Mouse (Mus musculus): ENCODE measurements around the gene Ubr4.
"Not testable (repeated sequence)": the region's sequence is repeated elsewhere in the genome, so short reads cannot be mapped to it uniquely, and the experiment has no call there.

The Ubr4 gene

GRCm38 (mm10) chr4:139483461-139484105 lies 131.2 kb downstream of the Ubr4 start:
- in situ Hi-C loops (cut with MboI, MseI), result no loop called here

- in situ Hi-C loops (cut with MboI, MseI), result no loop called here
Observed at GRCm38 (mm10) chr4:139484496-139484895, 132.1 kb downstream of the Ubr4 start.

- in situ Hi-C loops (cut with MboI, MseI), result no loop called here
Observed at GRCm38 (mm10) chr4:139487085-139487484, 134.7 kb downstream of the Ubr4 start.

- in situ Hi-C loops (cut with MboI, MseI), result no loop called here
Observed at GRCm38 (mm10) chr4:139488325-139488724, 135.9 kb downstream of the Ubr4 start.

GRCm38 (mm10) chr4:139489946-139490345 lies 137.5 kb downstream of the Ubr4 start:
- in situ Hi-C loops (cut with MboI, MseI), result no loop called here

GRCm38 (mm10) chr4:139490413-139491055 lies 138.1 kb downstream of the Ubr4 start:
- in situ Hi-C loops (cut with MboI, MseI), result no loop called here

- in situ Hi-C loops (cut with MboI, MseI), result no loop called here
Observed at GRCm38 (mm10) chr4:139491541-139492170, 139.2 kb downstream of the Ubr4 start.

GRCm38 (mm10) chr4:139492258-139492833 lies 139.9 kb downstream of the Ubr4 start:
- in situ Hi-C loops (cut with MboI, MseI), result no loop called here

- in situ Hi-C loops (cut with MboI, MseI), result no loop called here
Observed at GRCm38 (mm10) chr4:139493227-139494025, 141.0 kb downstream of the Ubr4 start.

- in situ Hi-C loops (cut with MboI, MseI), result loop anchor here (5.0 to 25.0 kb wide), 2 partner anchors 111 to 361 kb away; no protein-coding TSS in a partner anchor
Observed at GRCm38 (mm10) chr4:139500814-139501213, 148.4 kb downstream of the Ubr4 start.

GRCm38 (mm10) chr4:139501702-139502101 lies 149.3 kb downstream of the Ubr4 start:
- in situ Hi-C loops (cut with MboI, MseI), result loop anchor here (5.0 to 25.0 kb wide), 2 partner anchors 111 to 361 kb away; no protein-coding TSS in a partner anchor

GRCm38 (mm10) chr4:139503919-139504318 lies 151.5 kb downstream of the Ubr4 start:
- in situ Hi-C loops (cut with MboI, MseI), result loop anchor here (5.0 to 25.0 kb wide), 2 partner anchors 108 to 358 kb away; no protein-coding TSS in a partner anchor

- in situ Hi-C loops (cut with MboI, MseI), result loop anchor here (25.0 kb wide), 1 partner anchor 357 kb away; no protein-coding TSS in a partner anchor
Observed at GRCm38 (mm10) chr4:139505716-139506115, 153.3 kb downstream of the Ubr4 start.

- in situ Hi-C loops (cut with MboI, MseI), result loop anchor here (25.0 kb wide), 1 partner anchor 356 kb away; no protein-coding TSS in a partner anchor
Observed at GRCm38 (mm10) chr4:139506727-139507126, 154.3 kb downstream of the Ubr4 start.

- in situ Hi-C loops (cut with MboI, MseI), result loop anchor here (25.0 kb wide), 1 partner anchor 353 kb away; no protein-coding TSS in a partner anchor
Observed at GRCm38 (mm10) chr4:139509069-139509468, 156.7 kb downstream of the Ubr4 start.

- in situ Hi-C loops (cut with MboI, MseI), result loop anchor here (5.0 to 25.0 kb wide), 3 partner anchors 36 to 1333 kb away; partner anchors contain the start of gene Padi1 (in 1 of the 2)
Observed at GRCm38 (mm10) chr4:139511557-139511956, 159.1 kb downstream of the Ubr4 start.

GRCm38 (mm10) chr4:139512985-139513384 lies 160.6 kb downstream of the Ubr4 start:
- in situ Hi-C loops (cut with MboI, MseI), result loop anchor here (5.0 to 25.0 kb wide), 3 partner anchors 34 to 1332 kb away; partner anchors contain the start of gene Padi1 (in 1 of the 2)

GRCm38 (mm10) chr4:139519221-139519620 lies 166.8 kb downstream of the Ubr4 start:
- in situ Hi-C loops (cut with MboI, MseI), result loop anchor here (5.0 to 25.0 kb wide), 4 partner anchors 113 to 1326 kb away; partner anchors contain the start of gene Padi1 (in 1 of the 2)

GRCm38 (mm10) chr4:139521926-139522325 lies 169.5 kb downstream of the Ubr4 start:
- in situ Hi-C loops (cut with MboI, MseI), result loop anchor here (25.0 kb wide), 1 partner anchor 340 kb away; no protein-coding TSS in a partner anchor

- in situ Hi-C loops (cut with MboI, MseI), result no loop called here
Observed at GRCm38 (mm10) chr4:139526475-139526874, 174.1 kb downstream of the Ubr4 start.

GRCm38 (mm10) chr4:139530248-139530647 lies 177.8 kb downstream of the Ubr4 start, which contains the start of gene Iffo2:
Gene Iffo2, plus strand, starts transcription at chr4:139530548.
- in situ Hi-C loops (cut with MboI, MseI), result not testable (repeated sequence)

Data from T-helper 17 cell (primary cell).